ENCODE assay signal across 21 mouse cellular contexts in genomic region chr12:84598324-84598723, GRCm38 (mm10). TPM values are rescaled to one million over a fixed set of nuclear protein-coding genes. Genes with fewer than 3 reads are reported as not detected.
"Had no signal": no experiment of that assay in that cellular context is flagged by ENCODE, and none has a peak within 500 bp of the region (broad histone marks: within the 10 kb centered on the region; RNA-seq: fewer than 3 reads in every experiment).

No protein-coding gene starts in this region.

- ATAC-seq: liver, postnatal 0 days had no signal

- H3K9me3 ChIP-seq: limb, embryonic 12.5 days; liver, embryonic 13.5 days; lung, embryonic 15.5 days; megakaryocyte, embryonic 14.5 days; midbrain, embryonic 12.5 days; stomach, embryonic 15.5 days had no signal

- H3K27ac ChIP-seq: kidney, postnatal 0 days; limb, embryonic 12.5 days; liver, embryonic 13.5 days; lung, embryonic 15.5 days; macrophage; midbrain, embryonic 12.5 days; stomach, embryonic 15.5 days had no signal

- H3K36me3 ChIP-seq: lung, embryonic 15.5 days had no signal

- DNase-seq: kidney, adult 11 months; kidney, postnatal 36 days; layer of hippocampus, adult 9-11 months; liver; liver, embryonic 13.5 days; liver, postnatal 0 days; lung, postnatal 14 days; right cerebral cortex, postnatal 14 days; thymus, adult 2 months; thymus, postnatal 25 days had no signal

- H3K27me3 ChIP-seq: stomach, embryonic 15.5 days had no signal

- H3K4me2 ChIP-seq: limb, embryonic 12.5 days; liver, embryonic 13.5 days; lung, embryonic 15.5 days; midbrain, embryonic 12.5 days; stomach, embryonic 15.5 days had no signal

- H3K4me1 ChIP-seq: limb, embryonic 12.5 days; liver, embryonic 13.5 days; lung, embryonic 15.5 days; megakaryocyte, embryonic 14.5 days; midbrain, embryonic 12.5 days; stomach, embryonic 15.5 days had no signal

- H3K4me3 ChIP-seq: limb, embryonic 12.5 days; liver, embryonic 13.5 days; lung, embryonic 15.5 days; megakaryocyte, embryonic 14.5 days; midbrain, embryonic 12.5 days; stomach, embryonic 15.5 days had no signal

- H3K9ac ChIP-seq: limb, embryonic 12.5 days; liver, embryonic 13.5 days; liver, postnatal 0 days; lung, embryonic 15.5 days; midbrain, embryonic 12.5 days; stomach, embryonic 15.5 days had no signal

RNA-seq across cellular contexts. Expression of gene Vsx2, which starts 28.8 kb away (rescaled TPM):
- polyA plus RNA-seq: kidney, postnatal 0 days; liver, embryonic 13.5 days; liver, postnatal 0 days; lung, embryonic 15.5 days; macrophage; spleen, adult 2 months; stomach, embryonic 15.5 days had no signal

RNA-seq across cellular contexts. Expression of gene Vrtn, which starts 42.5 kb away (rescaled TPM):
- total RNA-seq: layer of hippocampus, adult 18-20 months had no signal
- polyA plus RNA-seq: kidney, postnatal 0 days; limb, embryonic 12.5 days; liver, embryonic 13.5 days; liver, postnatal 0 days; macrophage; midbrain, embryonic 12.5 days; neural tube, embryonic 11.5 days; spleen, adult 2 months; stomach, embryonic 15.5 days; urinary bladder, adult 2 months had no signal
